Mouse (Mus musculus): ENCODE measurements at regions not wholly inside any gene's neighbourhood (a gene's known extent, or its start where the extent isn't known, plus 50 kb on each side); places are given as distances from the start of the nearest gene placed in this dataset.
A peak's percentile ranks its signal among the peaks of the same experiment; 100 is the strongest.

DNA sequence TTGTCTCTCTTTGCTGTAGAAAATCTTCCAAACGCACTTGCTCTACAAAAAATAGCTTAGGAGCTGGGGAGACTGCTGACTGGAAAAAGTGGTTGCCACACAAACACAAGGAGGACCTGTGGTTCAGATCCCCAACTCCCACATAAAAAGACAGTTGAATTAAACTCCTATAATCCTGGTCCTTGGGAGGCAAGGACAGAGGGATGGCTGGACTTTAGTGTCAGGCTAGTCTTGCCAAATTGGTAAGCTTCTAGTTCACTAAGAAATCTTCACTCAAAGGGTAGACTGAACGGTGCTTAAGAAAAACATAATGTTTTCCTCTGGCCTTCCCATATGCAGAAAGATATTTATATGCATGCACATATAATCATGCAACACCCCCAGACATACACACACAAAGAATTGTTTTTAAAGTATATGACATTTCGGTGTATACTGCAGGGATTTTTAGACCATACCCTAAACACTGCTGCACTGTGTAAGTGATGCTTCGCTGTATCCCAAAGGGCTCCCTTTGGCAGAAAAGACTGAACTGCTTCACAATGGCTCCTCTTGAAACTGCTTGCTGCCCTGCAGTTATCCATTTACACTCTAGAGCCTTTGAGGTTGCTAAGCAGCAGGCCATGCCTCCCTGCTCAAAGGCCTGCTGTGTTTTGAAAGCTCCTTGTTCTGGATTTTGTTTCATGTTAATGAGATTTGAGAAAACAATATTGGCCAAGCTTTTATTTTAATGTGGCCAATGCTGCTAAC is 1299.3 kb downstream of the Zfp704 start:
- WGBS, result 16% methylated on average over 4 of the region's 4 CpGs
- no peak for TF ChIP-seq CTCF (IDR thresholded peaks at IDR 0.05)
- Histone ChIP-seq H3K4me3 (ENCODE audit: low read depth, low read length) (no peak overlapping the region), H3K4me1 (ENCODE audit: insufficient read depth, low read length) (no peaks in the 10 kb centered on the region), H3K36me3 (ENCODE audit: insufficient read depth, low read length) (no peaks in the 10 kb centered on the region), H3K27me3 (ENCODE audit: insufficient read depth, low read length) (no peaks in the 10 kb centered on the region), H3K4me2 (ENCODE audit: low read depth, low read length, poor library complexity, severe bottlenecking) (no peak overlapping the region), H3K9ac (replicated peaks; ENCODE audit: low read length, poor library complexity, severe bottlenecking) (no peak overlapping the region), H3K27ac (ENCODE audit: low read depth, low read length) (peak overlapping the region; percentile 52), H3K9me3 (ENCODE audit: low read length) (no peaks in the 10 kb centered on the region)
- peak; percentile 90 for ATAC-seq (ENCODE audit: low FRiP score)
- peak; percentile 77 for DNase-seq (ENCODE audit: low spot score)

DNA sequence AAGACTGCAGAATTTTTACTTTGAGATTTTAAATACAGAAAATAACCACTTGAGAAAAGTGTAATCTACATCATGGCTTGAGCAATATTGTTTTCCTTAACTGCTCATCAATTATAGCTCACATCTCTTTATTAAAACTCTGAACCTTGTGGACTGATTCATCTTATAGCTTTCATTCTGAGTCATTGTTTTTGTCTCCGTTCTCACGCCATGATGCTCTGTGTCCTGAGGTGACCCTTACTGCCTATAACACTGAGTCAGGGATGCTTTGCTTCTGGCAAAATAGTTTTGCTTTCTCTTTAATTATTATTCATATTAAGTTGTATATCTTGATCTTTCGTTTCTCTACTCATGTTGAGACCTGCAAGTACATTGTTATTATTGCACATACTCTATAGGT is 1302.6 kb downstream of the Zfp704 start:
- no peak overlapping the region for H3K9ac ChIP-seq (replicated peaks; ENCODE audit: low read length, poor library complexity, severe bottlenecking)
- 81% methylated on average over 3 of the region's 3 CpGs for WGBS
- DNase-seq (ENCODE audit: low spot score) (no peak), ATAC-seq (ENCODE audit: low FRiP score) (no peak)
- H3K4me1 ChIP-seq (ENCODE audit: insufficient read depth, low read length), result no peaks in the 10 kb centered on the region
- no peak overlapping the region for H3K4me3 ChIP-seq (ENCODE audit: low read depth, low read length)
- no peaks in the 10 kb centered on the region for H3K36me3 ChIP-seq (ENCODE audit: insufficient read depth, low read length)
- TF ChIP-seq CTCF (IDR thresholded peaks at IDR 0.05), result no peak
- no peaks in the 10 kb centered on the region for H3K27me3 ChIP-seq (ENCODE audit: insufficient read depth, low read length)
- H3K9me3 ChIP-seq (ENCODE audit: low read length), result no peaks in the 10 kb centered on the region
- no peak overlapping the region for H3K27ac ChIP-seq (ENCODE audit: low read depth, low read length)
- H3K4me2 ChIP-seq (ENCODE audit: low read depth, low read length, poor library complexity, severe bottlenecking), result no peak overlapping the region

DNA sequence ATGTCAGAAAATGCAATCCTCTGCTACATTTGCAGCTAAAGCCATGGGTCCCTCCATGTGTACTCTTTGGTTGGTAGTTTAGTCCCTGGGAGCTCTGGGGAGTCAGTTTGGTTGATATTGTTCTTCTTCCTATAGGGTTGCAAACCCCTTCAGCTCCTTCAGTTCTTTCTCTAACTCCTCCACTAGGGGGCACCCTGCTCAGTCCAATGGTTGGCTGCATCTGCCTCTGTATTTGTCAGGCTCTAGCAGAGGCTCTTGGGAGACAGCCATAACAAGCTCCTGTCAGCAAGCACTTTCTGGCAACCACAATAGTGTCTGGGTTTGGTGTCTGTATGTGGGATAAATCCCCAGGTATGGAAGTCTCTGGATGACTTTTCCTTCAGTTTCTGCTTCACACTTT is 1305.1 kb downstream of the Zfp704 start:
- no peak for DNase-seq (ENCODE audit: low spot score)
- H3K27me3 ChIP-seq (ENCODE audit: insufficient read depth, low read length), result no peaks in the 10 kb centered on the region
- H3K9ac ChIP-seq (replicated peaks; ENCODE audit: low read length, poor library complexity, severe bottlenecking), result no peak overlapping the region
- no peak overlapping the region for H3K4me3 ChIP-seq (ENCODE audit: low read depth, low read length)
- no peaks in the 10 kb centered on the region for H3K9me3 ChIP-seq (ENCODE audit: low read length)
- no peak for ATAC-seq (ENCODE audit: low FRiP score)
- no peak overlapping the region for H3K27ac ChIP-seq (ENCODE audit: low read depth, low read length)
- peak; percentile 32; the same call in 1 of the 2 replicates for TF ChIP-seq CTCF (IDR thresholded peaks at IDR 0.05)
- no peaks in the 10 kb centered on the region for H3K36me3 ChIP-seq (ENCODE audit: insufficient read depth, low read length)
- H3K4me1 ChIP-seq (ENCODE audit: insufficient read depth, low read length), result no peaks in the 10 kb centered on the region
- H3K4me2 ChIP-seq (ENCODE audit: low read depth, low read length, poor library complexity, severe bottlenecking), result no peak overlapping the region

DNA sequence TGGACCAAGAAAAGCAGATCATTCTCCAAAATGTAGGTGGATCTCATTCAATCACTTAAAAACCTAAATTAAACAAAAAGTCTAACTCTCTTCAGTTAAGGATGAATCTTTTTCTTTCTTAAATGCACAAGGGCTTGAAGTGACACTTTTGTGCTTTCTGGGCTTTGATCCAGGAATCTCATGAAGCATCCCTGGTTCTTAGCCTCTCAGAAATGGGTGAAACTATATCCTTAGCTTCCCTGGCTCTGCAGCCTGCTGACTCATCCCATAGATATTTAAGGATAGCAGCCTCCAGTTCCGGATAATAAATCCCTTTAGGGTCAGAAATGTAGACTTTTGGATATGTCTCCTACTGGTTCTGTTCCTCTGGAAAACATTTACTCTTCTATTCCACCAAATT is 1316.8 kb downstream of the Zfp704 start:
- H3K27me3 ChIP-seq (ENCODE audit: insufficient read depth, low read length), result no peaks in the 10 kb centered on the region
- ATAC-seq (ENCODE audit: low FRiP score) (no peak), DNase-seq (ENCODE audit: low spot score) (no peak)
- no peak overlapping the region for H3K27ac ChIP-seq (ENCODE audit: low read depth, low read length)
- no peak overlapping the region for H3K4me3 ChIP-seq (ENCODE audit: low read depth, low read length)
- TF ChIP-seq CTCF (IDR thresholded peaks at IDR 0.05), result no peak
- no peaks in the 10 kb centered on the region for H3K4me1 ChIP-seq (ENCODE audit: insufficient read depth, low read length)
- H3K9ac ChIP-seq (replicated peaks; ENCODE audit: low read length, poor library complexity, severe bottlenecking), result no peak overlapping the region
- H3K36me3 ChIP-seq (ENCODE audit: insufficient read depth, low read length), result no peaks in the 10 kb centered on the region
- no peak overlapping the region for H3K4me2 ChIP-seq (ENCODE audit: low read depth, low read length, poor library complexity, severe bottlenecking)
- H3K9me3 ChIP-seq (ENCODE audit: low read length), result no peaks in the 10 kb centered on the region
- WGBS, result 76% methylated on average over 1 of the region's 1 CpGs

- Histone ChIP-seq H3K27me3 (ENCODE audit: insufficient read depth, low read length) (no peaks in the 10 kb centered on the region), H3K36me3 (ENCODE audit: insufficient read depth, low read length) (no peaks in the 10 kb centered on the region), H3K9me3 (ENCODE audit: low read length) (no peaks in the 10 kb centered on the region), H3K4me3 (ENCODE audit: low read depth, low read length) (no peak overlapping the region), H3K27ac (ENCODE audit: low read depth, low read length) (no peak overlapping the region), H3K9ac (replicated peaks; ENCODE audit: low read length, poor library complexity, severe bottlenecking) (no peak overlapping the region), H3K4me2 (ENCODE audit: low read depth, low read length, poor library complexity, severe bottlenecking) (no peak overlapping the region), H3K4me1 (ENCODE audit: insufficient read depth, low read length) (no peaks in the 10 kb centered on the region)
- no peak for ATAC-seq (ENCODE audit: low FRiP score)
- DNase-seq (ENCODE audit: low spot score), result no peak
- TF ChIP-seq CTCF (IDR thresholded peaks at IDR 0.05), result no peak
- 80% methylated on average over 2 of the region's 2 CpGs for WGBS
These were observed 1320.3 kb downstream of the Zfp704 start for GRCm38 (mm10) chr3:8289558-8289957.

DNA sequence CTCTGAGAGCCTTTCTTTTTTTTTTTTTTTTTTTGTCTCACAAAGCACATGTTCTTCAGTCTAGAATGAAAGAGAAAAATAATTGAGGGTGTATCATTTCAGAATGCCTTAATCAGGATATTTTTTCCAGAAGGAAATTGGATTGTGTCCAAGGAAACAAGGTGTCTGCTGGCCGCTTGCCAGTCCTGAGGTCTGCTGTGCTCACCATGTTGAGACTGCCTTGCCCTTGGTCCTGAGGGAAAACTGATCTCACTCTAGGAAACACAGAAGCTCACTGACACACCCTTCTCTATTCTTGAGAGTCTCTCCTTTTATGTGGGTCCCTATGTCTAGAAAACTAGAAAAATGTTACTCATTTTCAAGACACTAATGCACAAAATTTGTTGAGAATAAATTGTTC is 1321.4 kb downstream of the Zfp704 start:
- 76% methylated on average over 1 of the region's 1 CpGs for WGBS

More for the DNA sequence above, 1321.4 kb downstream of the Zfp704 start:
- Histone ChIP-seq H3K9ac (replicated peaks; ENCODE audit: low read length, poor library complexity, severe bottlenecking) (no peak overlapping the region), H3K36me3 (ENCODE audit: insufficient read depth, low read length) (no peaks in the 10 kb centered on the region), H3K4me3 (ENCODE audit: low read depth, low read length) (no peak overlapping the region), H3K27me3 (ENCODE audit: insufficient read depth, low read length) (no peaks in the 10 kb centered on the region), H3K9me3 (ENCODE audit: low read length) (no peaks in the 10 kb centered on the region), H3K4me2 (ENCODE audit: low read depth, low read length, poor library complexity, severe bottlenecking) (no peak overlapping the region), H3K4me1 (ENCODE audit: insufficient read depth, low read length) (no peaks in the 10 kb centered on the region), H3K27ac (ENCODE audit: low read depth, low read length) (no peak overlapping the region)
- ATAC-seq (ENCODE audit: low FRiP score) (no peak), DNase-seq (ENCODE audit: low spot score) (peak; percentile 14)
- no peak for TF ChIP-seq CTCF (IDR thresholded peaks at IDR 0.05)
